Mouse (Mus musculus) gastrocnemius, postnatal 36 days (tissue): ENCODE measurements at regions not wholly inside any gene's neighbourhood (a gene's known extent, or its start where the extent isn't known, plus 50 kb on each side); places are given as distances from the start of the nearest gene placed in this dataset.

ENCODE experiments used
- DNase-seq, 2 experiments: peaks; one replicate each; pipeline ENCODE4 v3.0.0; 2022
- intact Hi-C: fragments of 180-260 bp; cut with DNase I; formaldehyde crosslinking; loops from one replicate; pipeline ENCODE4 v1.15.1; 2025

- peak; percentile 31 to 42 for DNase-seq
- intact Hi-C loops = no loop called here
These were observed 51.3 kb upstream of the Mrtfb start for GRCm38 (mm10) chr16:13204948-13205470.

GRCm38 (mm10) chr16:13205855-13206254 lies 50.4 kb upstream of the Mrtfb start:
- no peak for DNase-seq
- intact Hi-C loops = no loop called here
